Mouse (Mus musculus) limb, embryonic 14.5 days (tissue): ENCODE data around the gene 1700010I14Rik. TPM values are rescaled to one million over a fixed set of nuclear protein-coding genes. Genes with fewer than 3 reads are reported as not detected.

Experiments
- ATAC-seq: fragments of 200-750 bp; cut with Nextera tagmentation; 2 replicates; pipeline ENCODE4 v1.8.0; 2017; ENCODE audit warnings: low read depth, moderate number of reproducible peaks, moderate TSS enrichment; ENCODE audit not compliant: low FRiP score
- DNase-seq: peaks from one replicate; pipeline ENCODE4 v3.0.0-alpha.2; 2015; ENCODE audit warnings: low spot score
- H3K27ac ChIP-seq: fragments of 300-500 bp; sonication (generic); replicated peaks from 2 replicates; pipeline ENCODE4 v1.5.1; 2014; ENCODE audit warnings: low read depth, mild to moderate bottlenecking, low read length, moderate library complexity, mixed read lengths
- H3K27me3 ChIP-seq: fragments of 300-500 bp; sonication (generic); 2 replicates; pipeline ENCODE4 v1.6.1; 2014; ENCODE audit warnings: low read length, mixed read lengths; ENCODE audit not compliant: control insufficient read depth, insufficient read depth
- H3K36me3 ChIP-seq: fragments of 300-500 bp; sonication (generic); 2 replicates; pipeline ENCODE4 v1.6.1; 2014; ENCODE audit warnings: mild to moderate bottlenecking, low read length, moderate library complexity, mixed read lengths; ENCODE audit not compliant: control insufficient read depth, insufficient read depth
- H3K4me1 ChIP-seq: fragments of 300-500 bp; sonication (generic); 2 replicates; pipeline ENCODE4 v1.6.1; 2014; ENCODE audit warnings: antibody characterized with exemption, low read length, mixed read lengths; ENCODE audit not compliant: control insufficient read depth, insufficient read depth
- H3K4me2 ChIP-seq: fragments of 300-500 bp; sonication (generic); replicated peaks from 2 replicates; pipeline ENCODE4 v1.6.1; 2014; ENCODE audit warnings: low read depth, mild to moderate bottlenecking, low read length, moderate library complexity; ENCODE audit not compliant: severe bottlenecking
- H3K4me3 ChIP-seq: fragments of 300-500 bp; sonication (generic); replicated peaks from 2 replicates; pipeline ENCODE4 v1.5.1; 2014; ENCODE audit warnings: low read length
- H3K9ac ChIP-seq: fragments of 300-500 bp; sonication (generic); 2 replicates; pipeline ENCODE4 v1.6.1; 2014; ENCODE audit warnings: mild to moderate bottlenecking, low read depth, low read length, moderate library complexity; ENCODE audit not compliant: severe bottlenecking
- H3K9me3 ChIP-seq: fragments of 300-500 bp; sonication (generic); 2 replicates; pipeline ENCODE4 v1.6.1; 2016; ENCODE audit warnings: low read length; ENCODE audit not compliant: control insufficient read depth
- POLR2A ChIP-seq: fragments of 200-500 bp; IDR thresholded peaks from 2 replicates; pipeline ENCODE4 v1.8.0; 2012; ENCODE audit warnings: inconsistent platforms, mild to moderate bottlenecking, moderate library complexity, borderline replicate concordance; ENCODE audit not compliant: insufficient read depth, insufficient read length; ENCODE audit errors: extremely low read depth
- WGBS: fragments of 180-500 bp; shearing (Covaris S2); extraction: QIAGEN DNeasy Blood & Tissue Kit; methylation state at CpG from one replicate; pipeline ENCODE4 v1.1.7; 2014; 5-methylcytosine and 5-hydroxymethylcytosine counted together
- polyA plus RNA-seq, 2 experiments: library from polyadenylated mRNA; depleted of rRNA in 1 of 2; stranded (reverse) in 1 of 2; unstranded in 1 of 2; fragments of >200 nt; fragmentation: Nextera tagmentation in 1 of 2; extraction: Ambion mirVana in 1 of 2; gene quantifications; 2 replicates each; pipeline versions ENCODE4 v1.2.1 to v1.2.3; 2012 to 2014

Gene 1700010I14Rik
- polyA plus RNA-seq (2012; rRNA removed): 0.77 and 0.98 TPM in 2 replicates
- 0.41 and 0.45 TPM in 2 replicates for polyA plus RNA-seq (2014; fragmentation: Nextera tagmentation; extraction: Ambion mirVana)

- peak within 1 kb of the TSS; percentile 32 for H3K4me2 ChIP-seq
- no peaks in the 10 kb centered on the region for H3K9me3 ChIP-seq
- H3K36me3 ChIP-seq: no peaks in the 10 kb centered on the region
- no peaks in the 10 kb centered on the region for H3K27me3 ChIP-seq
- H3K27ac ChIP-seq: no peak within 1 kb of the TSS
- no peak for TF ChIP-seq POLR2A
- 4% methylated on average over 13 of the region's 13 CpGs for WGBS
- peaks cover 8% of the 10 kb centered on the region for H3K4me1 ChIP-seq
- H3K9ac ChIP-seq: no peak within 1 kb of the TSS
- ATAC-seq (no peak), DNase-seq (peak; percentile 50)
- peak within 1 kb of the TSS; percentile 19 for H3K4me3 ChIP-seq
Observed at GRCm38 (mm10) chr17:8988119-8988807, at the start of gene 1700010I14Rik. Gene 1700010I14Rik, plus strand, starts transcription at chr17:8988333.

GRCm38 (mm10) chr17:8951588-8951987 lies 36.5 kb upstream of the 1700010I14Rik start:
- Histone ChIP-seq H3K4me3 (no peak overlapping the region), H3K36me3 (0 out of 2 replicates have a peak, but pooled peaks cover 3% of the 10 kb centered on the region), H3K4me2 (no peak overlapping the region), H3K4me1 (no peaks in the 10 kb centered on the region), H3K27me3 (no peaks in the 10 kb centered on the region), H3K27ac (no peak overlapping the region), H3K9me3 (no peaks in the 10 kb centered on the region), H3K9ac (no peak overlapping the region)
- DNase-seq (peak; percentile 21), ATAC-seq (peak; percentile 70; the same call in 1 of the 2 replicates)
- 79% methylated on average over 5 of the region's 5 CpGs for WGBS
- no peak for TF ChIP-seq POLR2A

- Histone ChIP-seq H3K27me3 (no peaks in the 10 kb centered on the region), H3K36me3 (0 out of 2 replicates have a peak, but pooled peaks cover 3% of the 10 kb centered on the region), H3K4me3 (no peak overlapping the region), H3K4me2 (no peak overlapping the region), H3K9ac (no peak overlapping the region), H3K9me3 (no peaks in the 10 kb centered on the region), H3K27ac (no peak overlapping the region), H3K4me1 (no peaks in the 10 kb centered on the region)
- no peak for TF ChIP-seq POLR2A
- ATAC-seq: no peak
- 81% methylated on average over 8 of the region's 8 CpGs for WGBS
- DNase-seq: no peak
Observed at GRCm38 (mm10) chr17:8952951-8953350, 35.2 kb upstream of the 1700010I14Rik start.

- 85% methylated on average over 6 of the region's 6 CpGs for WGBS
- no peak overlapping the region for H3K27ac ChIP-seq
- no peak overlapping the region for H3K4me2 ChIP-seq
- DNase-seq (no peak), ATAC-seq (no peak)
- H3K4me1 ChIP-seq: no peaks in the 10 kb centered on the region
- H3K9me3 ChIP-seq: no peaks in the 10 kb centered on the region
- no peaks in the 10 kb centered on the region for H3K36me3 ChIP-seq
- no peak overlapping the region for H3K4me3 ChIP-seq
- no peak for TF ChIP-seq POLR2A
- no peaks in the 10 kb centered on the region for H3K27me3 ChIP-seq
- no peak overlapping the region for H3K9ac ChIP-seq
Observed at GRCm38 (mm10) chr17:8958125-8958524, 30.0 kb upstream of the 1700010I14Rik start.

GRCm38 (mm10) chr17:8960386-8960785 lies 27.7 kb upstream of the 1700010I14Rik start:
- Histone ChIP-seq H3K9me3 (no peaks in the 10 kb centered on the region), H3K4me2 (no peak overlapping the region), H3K27ac (no peak overlapping the region), H3K9ac (no peak overlapping the region), H3K36me3 (no peaks in the 10 kb centered on the region), H3K4me3 (no peak overlapping the region), H3K4me1 (no peaks in the 10 kb centered on the region), H3K27me3 (no peaks in the 10 kb centered on the region)
- ATAC-seq: no peak
- DNase-seq: no peak
- no peak for TF ChIP-seq POLR2A
- WGBS: 92% methylated on average over 4 of the region's 4 CpGs
